Mouse (Mus musculus) cerebellum, adult 2 months (tissue): ENCODE measurements around the gene Cfap161. TPM values are rescaled to one million over a fixed set of nuclear protein-coding genes. Genes with fewer than 3 reads are reported as not detected.

Experiments
- DNase-seq, 2 experiments: peaks; one replicate each; pipeline ENCODE4 v3.0.0; 2021
- H3K27ac ChIP-seq: fragments of 200-500 bp; 2 replicates; pipeline ENCODE4 v1.5.1; 2012; ENCODE audit warnings: low read length, control low read depth, inconsistent platforms; ENCODE audit not compliant: insufficient read depth
- H3K27me3 ChIP-seq: fragments of 200-500 bp; 2 replicates; pipeline ENCODE4 v1.6.1; 2012; ENCODE audit warnings: inconsistent platforms, mild to moderate bottlenecking, low read length, moderate library complexity; ENCODE audit not compliant: control insufficient read depth, insufficient read depth
- H3K4me1 ChIP-seq: fragments of 200-500 bp; 2 replicates; pipeline ENCODE4 v1.6.1; 2011; ENCODE audit warnings: low read length; ENCODE audit not compliant: control insufficient read depth, insufficient read depth
- H3K4me3 ChIP-seq: fragments of 200-500 bp; replicated peaks from 2 replicates; pipeline ENCODE3; 2011; ENCODE audit warnings: mild to moderate bottlenecking, low read depth, low read length, control low read depth; ENCODE audit not compliant: insufficient read depth
- CTCF ChIP-seq: fragments of 200-500 bp; IDR thresholded peaks from 2 replicates; pipeline ENCODE4 v1.5.1; 2011; ENCODE audit warnings: low read depth, mild to moderate bottlenecking, control low read depth, low read length, moderate library complexity, borderline replicate concordance; ENCODE audit not compliant: insufficient read depth
- POLR2A ChIP-seq: fragments of 200-500 bp; IDR thresholded peaks from 2 replicates; pipeline ENCODE4 v1.6.1; 2011; ENCODE audit warnings: low read length, control low read depth, borderline replicate concordance; ENCODE audit not compliant: insufficient read depth
- WGBS: fragments of 180-500 bp; shearing (Covaris S2); methylation state at CpG from one replicate; pipeline ENCODE4 v1.1.7; 2018; 5-methylcytosine and 5-hydroxymethylcytosine counted together
- polyA plus RNA-seq: library from polyadenylated mRNA; depleted of rRNA; stranded (reverse); fragments of >200 nt; gene quantifications from 2 replicates; pipeline ENCODE4 v1.2.3, GENCODE M21; 2012; rRNA removed

Cfap161 gene
- polyA plus RNA-seq, result 1.7 and 2.4 TPM in 2 replicates

- 0 out of 2 replicates have a peak, but pooled peaks cover 2% of the 10 kb centered on the region for H3K4me1 ChIP-seq
- WGBS, result 28% methylated on average over 14 of the region's 14 CpGs
- no peak for DNase-seq
- no peak within 1 kb of the TSS for H3K27ac ChIP-seq
- H3K27me3 ChIP-seq, result no peaks in the 10 kb centered on the region
- TF ChIP-seq POLR2A (no peak), CTCF (no peak)
- no peak within 1 kb of the TSS for H3K4me3 ChIP-seq
Measured at GRCm38 (mm10) chr7:83794705-83795104, at the start of gene Cfap161. TSS of gene Cfap161 (minus strand) at chr7:83794880.

DNA sequence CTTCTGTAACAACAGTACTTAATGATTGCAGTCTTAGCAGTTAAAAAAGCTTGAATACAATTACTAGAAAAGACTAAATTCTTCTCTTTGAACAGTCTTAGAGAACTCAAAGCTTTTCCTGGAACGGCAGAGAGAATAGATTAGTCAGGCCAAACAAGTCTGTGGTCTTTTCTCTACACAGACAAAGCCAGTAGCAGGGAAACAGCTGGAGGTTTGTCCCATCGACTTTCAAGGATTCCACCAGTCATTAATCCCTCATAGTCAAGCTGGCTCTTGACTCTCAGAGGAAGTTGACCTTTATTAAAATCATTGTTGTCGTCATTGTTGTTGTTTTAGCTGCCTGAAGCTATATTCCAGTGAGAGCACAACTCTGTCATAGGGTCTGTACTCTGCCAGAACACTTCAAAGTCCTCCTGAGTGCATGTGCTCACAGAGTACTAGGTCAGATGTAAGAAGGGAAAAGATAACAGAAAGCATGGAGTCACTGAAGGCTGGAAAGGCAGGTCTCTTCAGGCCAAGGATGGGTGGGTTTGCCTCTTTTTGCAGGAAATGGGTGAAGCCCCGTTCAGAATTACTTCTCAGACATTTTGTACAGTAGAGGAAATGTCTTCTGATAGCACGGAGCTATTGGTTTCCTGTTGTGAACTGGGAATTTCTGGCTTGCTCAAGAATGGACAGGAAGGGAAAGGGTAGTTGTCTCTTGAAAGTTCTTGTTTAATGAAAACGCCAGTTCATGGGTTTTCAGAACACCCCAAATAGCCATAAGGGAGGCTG, 48.0 kb upstream of the Cfap161 start:
- Histone ChIP-seq H3K4me1 (no peaks in the 10 kb centered on the region), H3K27ac (no peak overlapping the region), H3K4me3 (no peak overlapping the region), H3K27me3 (no peaks in the 10 kb centered on the region)
- 59% methylated on average over 6 of the region's 6 CpGs for WGBS
- no peak for TF ChIP-seq CTCF
- no peak for TF ChIP-seq POLR2A
- no peak for DNase-seq

- H3K27me3 ChIP-seq, result no peaks in the 10 kb centered on the region
- WGBS, result 75% methylated on average over 2 of the region's 2 CpGs
- TF ChIP-seq POLR2A (no peak), CTCF (no peak)
Measured at GRCm38 (mm10) chr7:83840076-83840475, 45.4 kb upstream of the Cfap161 start.

GRCm38 (mm10) chr7:83838525-83839224, 44.0 kb upstream of the Cfap161 start:
- no peaks in the 10 kb centered on the region for H3K27me3 ChIP-seq
- 73% methylated on average over 5 of the region's 5 CpGs for WGBS
- DNase-seq, result no peak
- H3K4me1 ChIP-seq, result no peaks in the 10 kb centered on the region
- TF ChIP-seq POLR2A (no peak), CTCF (no peak)
- no peak overlapping the region for H3K4me3 ChIP-seq
- no peak overlapping the region for H3K27ac ChIP-seq

More at GRCm38 (mm10) chr7:83840076-83840475, 45.4 kb upstream of the Cfap161 start:
- DNase-seq, result no peak
- Histone ChIP-seq H3K4me1 (no peaks in the 10 kb centered on the region), H3K27ac (no peak overlapping the region), H3K4me3 (no peak overlapping the region)

DNA sequence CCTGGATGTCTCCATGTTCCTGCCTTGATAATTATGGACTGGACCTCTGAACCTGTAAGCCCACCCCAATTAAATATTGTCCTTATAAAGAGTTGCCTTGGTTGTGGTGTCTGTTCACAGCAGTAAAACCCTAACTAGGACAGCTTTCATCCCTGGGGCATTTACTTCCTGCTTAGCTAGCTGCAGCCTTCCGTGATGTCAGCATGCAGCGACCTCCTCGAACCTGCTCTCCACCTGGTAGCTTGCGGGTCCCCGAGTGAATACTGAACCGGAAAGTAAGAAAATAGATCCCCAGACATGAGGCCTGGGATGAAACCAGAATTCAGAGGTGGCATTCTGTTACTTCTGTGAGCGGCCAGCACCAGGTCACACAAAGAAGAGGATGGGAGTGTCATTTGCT, 34.7 kb upstream of the Cfap161 start:
- no peak for DNase-seq
- H3K27ac ChIP-seq, result no peak overlapping the region
- 83% methylated on average over 7 of the region's 7 CpGs for WGBS
- H3K4me1 ChIP-seq, result no peaks in the 10 kb centered on the region
- no peak overlapping the region for H3K4me3 ChIP-seq
- no peak for TF ChIP-seq CTCF
- no peak for TF ChIP-seq POLR2A
- H3K27me3 ChIP-seq, result no peaks in the 10 kb centered on the region

- H3K4me1 ChIP-seq, result no peaks in the 10 kb centered on the region
- no peak for DNase-seq
- no peak for TF ChIP-seq POLR2A
- no peak for TF ChIP-seq CTCF
- no peak overlapping the region for H3K4me3 ChIP-seq
- WGBS, result 74% methylated on average over 10 of the region's 10 CpGs
- no peaks in the 10 kb centered on the region for H3K27me3 ChIP-seq
- H3K27ac ChIP-seq, result no peak overlapping the region
Measured at GRCm38 (mm10) chr7:83827402-83828076, 32.9 kb upstream of the Cfap161 start.

DNA sequence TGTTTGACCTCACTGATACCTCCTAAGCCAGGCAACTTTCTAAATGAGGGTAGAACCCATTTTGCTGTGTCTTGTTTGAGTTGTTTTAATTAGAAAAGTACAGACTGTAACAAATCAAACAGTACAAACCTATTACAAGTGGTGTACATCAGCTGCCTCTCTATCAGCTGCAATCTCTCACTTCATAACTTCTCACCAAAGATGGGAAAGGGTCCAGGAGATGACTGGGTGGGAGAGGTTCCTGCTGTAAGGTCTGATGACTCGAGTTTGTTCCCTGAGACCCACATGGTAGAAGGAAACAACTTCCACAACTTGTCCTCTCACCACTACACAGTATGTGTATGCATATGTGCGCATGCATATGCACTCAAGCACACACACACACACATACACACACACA, 32.1 kb upstream of the Cfap161 start:
- DNase-seq, result no peak
- WGBS, result 80% methylated on average over 2 of the region's 2 CpGs
- Histone ChIP-seq H3K4me3 (no peak overlapping the region), H3K27me3 (no peaks in the 10 kb centered on the region), H3K27ac (no peak overlapping the region), H3K4me1 (no peaks in the 10 kb centered on the region)
- TF ChIP-seq CTCF (no peak), POLR2A (no peak)
